Mouse (Mus musculus): Measurements from ENCODE around the gene Zdhhc4. TPM values are rescaled to one million over a fixed set of nuclear protein-coding genes. Genes with fewer than 3 reads are reported as not detected.

Zdhhc4 gene
- 10 to 100 TPM; 63.7 to 68.0 TPM for polyA plus RNA-seq (2017; shearing (Covaris generic))

DNA sequence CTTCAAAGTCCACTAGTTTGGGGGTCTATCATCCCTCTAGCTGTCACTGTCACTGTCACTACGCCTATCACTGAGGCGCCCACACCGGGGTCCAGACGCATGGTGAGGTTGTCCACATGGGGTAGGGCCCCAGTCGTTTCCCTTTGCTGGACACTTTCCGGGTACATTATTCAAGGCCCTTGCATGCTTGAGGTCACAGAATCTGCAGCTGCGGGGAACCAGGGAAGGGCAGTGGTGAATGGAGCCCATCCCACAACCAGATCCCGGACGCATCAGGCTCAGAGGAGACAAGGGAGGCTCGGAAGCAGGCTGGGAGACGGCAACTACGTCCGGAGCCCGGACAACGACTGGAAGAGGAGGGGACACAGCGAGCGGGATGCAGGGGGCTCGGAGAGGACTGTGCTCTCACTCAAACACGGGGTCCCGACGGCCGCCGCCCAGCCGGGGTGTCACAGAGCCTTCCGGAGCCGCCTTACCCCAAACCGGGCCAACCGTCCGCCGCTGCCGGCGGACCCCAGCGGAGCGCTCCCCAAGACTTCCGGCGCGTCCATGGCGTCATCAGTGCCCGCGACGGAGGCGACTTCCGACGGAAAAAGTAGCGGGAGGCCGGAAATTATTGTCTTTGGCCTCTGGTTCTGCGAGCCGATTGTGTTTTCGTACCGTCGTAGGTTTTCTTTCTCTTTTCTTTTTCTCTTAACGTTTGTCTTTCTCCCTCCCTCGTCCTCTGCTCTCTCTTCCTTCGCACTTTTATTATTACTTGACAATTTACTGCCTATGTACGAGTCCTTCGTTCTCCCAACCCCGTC is at the start of gene Zdhhc4:
Gene Zdhhc4, minus strand, starts transcription at position 567 of the 806 bp plus-strand sequence.
- peak; percentile 89 for ATAC-seq

DNA sequence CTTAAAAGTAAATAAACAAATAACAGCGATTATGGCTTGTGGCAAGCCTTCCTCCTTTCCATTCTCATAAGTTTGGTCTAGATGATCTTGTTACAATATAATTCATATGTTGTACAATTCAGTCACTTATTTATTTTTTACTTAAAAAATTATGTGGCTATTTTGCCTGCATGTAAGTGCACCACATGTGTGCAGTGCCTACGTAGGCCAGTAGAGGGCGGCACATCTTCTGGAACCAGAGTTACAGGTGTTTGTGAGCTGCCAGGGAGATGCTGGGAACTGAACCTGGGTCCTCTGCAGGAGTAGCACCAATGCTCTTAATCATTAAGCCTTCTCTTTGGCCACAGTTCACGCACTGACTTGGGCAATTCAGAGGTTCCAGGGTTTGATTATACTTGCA is 47.1 kb upstream of the Zdhhc4 start:
- ATAC-seq = no peak

DNA sequence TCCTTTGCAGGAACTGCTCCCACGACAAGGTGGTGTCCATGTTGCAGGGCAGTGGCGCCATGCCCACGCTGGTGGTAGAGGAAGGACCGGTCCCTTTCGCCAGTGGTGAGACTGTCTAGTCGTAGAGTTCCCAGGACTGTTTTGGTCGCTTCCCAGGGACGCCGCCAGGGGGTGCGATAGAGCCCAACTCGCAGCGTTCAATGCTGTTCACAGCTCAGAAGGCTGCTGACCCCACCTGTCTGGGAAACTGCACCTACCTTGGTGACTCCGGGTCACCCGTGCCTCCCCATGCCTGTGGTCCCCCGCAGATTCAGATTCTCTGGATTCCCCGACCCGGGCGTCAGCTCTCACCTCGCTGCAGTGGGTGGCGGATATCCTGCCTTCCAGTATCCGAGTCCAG is 46.2 kb upstream of the Zdhhc4 start:
- ATAC-seq = no peak

DNA sequence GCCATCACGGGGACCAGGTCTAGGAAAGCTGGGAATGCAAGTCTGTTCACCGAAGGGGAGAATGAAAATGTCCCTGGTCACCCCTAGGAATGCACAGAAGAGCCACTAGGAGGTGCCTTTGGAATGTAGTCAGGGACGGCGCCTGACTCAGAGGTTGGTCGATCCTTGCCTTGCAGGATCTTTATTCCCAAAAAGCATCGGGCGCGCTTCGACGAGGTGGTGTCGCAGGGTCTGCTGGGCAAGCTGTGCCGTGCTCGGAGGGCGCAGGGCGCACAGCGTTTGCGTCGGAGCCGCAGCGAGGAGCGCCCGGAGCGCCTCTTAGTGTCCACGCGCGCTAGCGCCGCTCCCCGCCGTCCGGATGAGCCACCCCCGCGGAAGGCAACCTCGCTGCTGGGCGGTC is 43.8 kb upstream of the Zdhhc4 start:
- no peak for ATAC-seq

DNA sequence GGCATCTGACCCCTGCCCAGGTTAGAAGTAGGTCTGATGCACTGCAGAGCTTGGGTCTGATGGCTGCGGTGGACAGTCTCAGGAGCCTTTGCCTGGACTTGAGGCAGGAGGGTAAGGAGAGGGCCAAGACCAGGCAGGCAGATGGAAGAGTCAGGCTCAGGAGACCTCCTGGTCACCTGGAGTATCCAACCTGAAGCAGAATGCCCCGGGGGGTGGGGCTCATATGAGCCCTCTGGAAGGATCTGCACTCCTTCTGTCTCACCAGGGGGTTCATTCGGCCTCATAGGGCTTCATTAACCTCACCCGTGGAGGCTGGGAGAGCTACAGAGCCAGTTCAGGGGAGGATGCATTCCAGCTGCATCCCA is 42.1 kb upstream of the Zdhhc4 start:
- no peak for ATAC-seq

- ATAC-seq = no peak
Observed at GRCm38 (mm10) chr5:143370416-143371145, 41.5 kb upstream of the Zdhhc4 start.

DNA sequence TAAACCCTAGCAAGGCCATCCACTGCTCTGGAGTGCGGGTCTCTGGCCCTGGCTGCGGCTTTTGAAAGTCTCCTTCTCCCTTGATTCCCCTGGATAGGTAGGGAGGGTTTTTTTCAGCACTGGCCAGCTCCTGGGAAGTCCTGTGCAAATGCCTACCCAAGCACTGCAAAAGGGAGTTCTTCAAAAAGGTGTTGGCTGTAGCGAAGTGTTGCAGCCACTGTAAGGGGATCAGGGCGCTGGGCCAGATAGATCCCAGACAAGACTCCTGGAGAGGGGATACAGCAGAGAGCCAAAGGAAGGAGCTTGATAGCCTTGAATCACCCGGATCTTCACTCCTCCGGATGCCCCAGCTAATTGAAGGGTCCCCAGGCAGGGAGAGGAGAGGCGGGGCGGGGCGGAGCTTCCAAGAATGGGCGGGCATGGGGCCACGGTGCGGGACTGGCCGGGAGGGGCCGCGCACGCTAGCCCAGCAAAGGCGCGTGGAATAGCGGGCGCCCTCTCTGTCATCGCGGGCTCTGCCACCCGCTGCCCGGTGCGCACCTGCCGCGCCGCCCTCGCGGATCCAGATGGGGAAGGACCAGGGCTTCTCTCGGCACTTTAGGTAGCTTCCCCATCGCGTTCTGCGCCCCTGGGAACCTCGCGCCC is 40.7 kb upstream of the Zdhhc4 start:
- ATAC-seq = no peak

DNA sequence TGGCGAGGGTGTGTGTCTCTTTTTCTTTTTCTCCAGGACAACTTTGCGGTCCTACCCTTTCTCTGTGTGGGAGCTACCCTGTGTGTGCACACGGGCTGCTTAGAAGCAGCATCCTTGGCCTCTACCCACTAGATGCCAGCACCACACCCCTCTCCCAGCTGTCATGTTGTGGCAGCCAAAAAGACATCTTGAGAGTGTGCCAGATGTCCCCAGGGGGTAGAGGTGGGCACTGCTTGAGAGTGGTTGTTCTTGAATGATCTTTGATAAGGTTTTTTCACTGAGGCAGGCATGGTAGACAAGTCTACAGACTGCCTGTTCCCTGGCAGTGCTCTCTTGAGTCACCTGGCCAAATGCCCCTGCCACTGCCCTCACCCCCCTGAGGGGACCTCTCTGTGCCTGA is 38.9 kb upstream of the Zdhhc4 start:
- no peak for ATAC-seq

GRCm38 (mm10) chr5:143363678-143364615 is 34.9 kb upstream of the Zdhhc4 start:
- no peak for ATAC-seq

DNA sequence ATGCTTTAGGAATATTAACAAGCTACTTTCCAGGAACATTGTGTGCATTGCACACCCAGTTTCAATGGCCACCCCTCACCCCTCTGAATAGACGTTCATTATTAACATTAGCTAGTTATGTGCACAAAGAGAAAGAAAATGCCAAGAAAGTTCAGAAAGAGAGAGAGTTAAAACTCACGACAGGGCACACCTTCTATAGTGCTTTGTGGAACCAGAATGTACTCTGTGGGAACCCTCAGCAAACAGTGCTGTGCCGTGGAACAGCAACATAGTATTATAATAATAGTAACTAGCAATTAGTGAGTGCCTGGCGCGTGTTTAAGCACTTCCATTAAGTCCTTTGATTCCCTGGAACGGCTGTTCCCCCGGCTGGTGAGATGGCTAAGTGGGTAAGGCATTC is 32.4 kb upstream of the Zdhhc4 start:
- no peak for ATAC-seq

GRCm38 (mm10) chr5:143360000-143360399 is 30.9 kb upstream of the Zdhhc4 start:
- ATAC-seq = no peak

- ATAC-seq = no peak
Observed at GRCm38 (mm10) chr5:143359263-143359662, 30.2 kb upstream of the Zdhhc4 start.

DNA sequence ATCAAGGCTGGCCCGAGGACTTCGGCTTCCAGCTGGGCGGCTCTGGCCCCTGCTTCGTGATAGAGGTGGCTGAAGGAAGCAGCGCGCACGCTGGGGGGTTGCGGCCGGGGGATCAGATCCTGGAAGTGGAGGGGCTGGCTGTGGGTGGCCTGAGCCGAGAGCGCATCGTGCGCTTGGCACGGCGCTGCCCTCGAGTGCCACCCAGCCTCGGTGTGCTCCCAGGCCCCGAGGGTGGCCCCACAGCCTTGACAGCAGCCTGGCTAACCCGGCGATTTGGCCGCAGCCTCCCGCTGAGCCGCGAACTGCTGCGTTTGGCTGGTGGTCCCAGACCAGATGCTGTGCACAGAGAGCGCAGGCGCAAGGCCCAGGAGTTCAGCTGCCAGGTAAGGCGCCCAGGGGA is 28.5 kb upstream of the Zdhhc4 start:
- no peak for ATAC-seq

GRCm38 (mm10) chr5:143356686-143357388 is 27.8 kb upstream of the Zdhhc4 start, which contains the start of gene Grid2ip:
Gene Grid2ip, plus strand, starts transcription at chr5:143357338.
- ATAC-seq = no peak

- no peak for ATAC-seq
Observed at GRCm38 (mm10) chr5:143356017-143356416, 27.0 kb upstream of the Zdhhc4 start.

DNA sequence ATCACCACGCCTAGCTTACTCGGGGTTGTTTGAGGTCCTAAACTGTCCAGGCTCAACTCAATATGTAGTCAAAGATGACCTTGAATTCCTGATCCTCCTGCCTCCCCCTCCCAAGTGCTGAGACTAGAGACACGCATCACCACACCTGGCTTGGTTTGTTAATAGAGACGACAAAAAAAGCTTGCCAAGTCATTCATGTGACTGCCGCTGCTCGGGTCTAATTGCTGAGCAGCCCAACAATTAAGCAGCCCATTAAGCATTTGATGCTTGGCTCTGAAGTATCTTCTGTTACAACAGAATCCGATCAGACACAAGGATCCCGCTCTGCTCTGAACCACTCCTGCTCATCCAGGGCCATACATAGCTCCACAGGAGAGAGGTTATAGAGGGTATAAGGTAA is 17.3 kb upstream of the Zdhhc4 start:
- no peak for ATAC-seq

- no peak for ATAC-seq
Observed at GRCm38 (mm10) chr5:143339603-143340002, 10.5 kb upstream of the Zdhhc4 start.

DNA sequence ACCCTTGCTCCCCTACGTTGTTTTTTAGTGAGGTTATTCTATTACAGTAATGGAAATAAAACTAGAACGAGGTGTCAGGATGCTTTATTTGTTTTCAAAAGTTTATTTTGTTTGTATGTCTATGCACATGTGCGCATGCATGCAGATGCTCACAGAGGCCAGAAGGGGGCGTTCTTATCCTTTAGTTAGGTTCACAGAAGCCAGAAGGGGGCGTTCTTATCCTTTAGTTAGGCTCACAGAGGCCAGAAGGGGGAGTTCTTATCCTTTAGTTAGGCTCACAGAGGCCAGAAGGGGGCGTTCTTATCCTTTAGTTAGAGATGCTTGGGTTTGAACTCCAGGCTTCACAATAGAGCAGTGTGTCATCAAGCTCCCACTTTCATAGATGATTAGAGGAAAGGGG is 7.5 kb upstream of the Zdhhc4 start:
- no peak for ATAC-seq

DNA sequence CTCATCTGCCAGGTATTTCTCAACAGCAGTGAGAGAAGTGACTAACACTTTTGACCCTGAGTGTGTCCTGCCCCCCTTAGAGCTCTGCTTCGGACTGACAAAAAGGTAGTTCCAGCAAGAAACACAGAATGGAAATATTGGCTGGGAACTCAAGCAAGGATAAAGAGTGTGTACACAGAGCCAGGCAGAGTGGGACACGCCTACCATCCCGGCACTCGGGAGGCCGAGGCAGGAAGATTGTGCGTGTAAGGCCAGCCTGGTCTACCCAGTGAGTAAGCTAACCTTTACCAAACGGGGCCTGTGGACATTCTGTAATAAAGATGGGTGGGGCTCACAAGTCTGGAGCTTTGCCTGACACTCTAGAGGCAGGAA is 6.0 kb upstream of the Zdhhc4 start:
- no peak for ATAC-seq

DNA sequence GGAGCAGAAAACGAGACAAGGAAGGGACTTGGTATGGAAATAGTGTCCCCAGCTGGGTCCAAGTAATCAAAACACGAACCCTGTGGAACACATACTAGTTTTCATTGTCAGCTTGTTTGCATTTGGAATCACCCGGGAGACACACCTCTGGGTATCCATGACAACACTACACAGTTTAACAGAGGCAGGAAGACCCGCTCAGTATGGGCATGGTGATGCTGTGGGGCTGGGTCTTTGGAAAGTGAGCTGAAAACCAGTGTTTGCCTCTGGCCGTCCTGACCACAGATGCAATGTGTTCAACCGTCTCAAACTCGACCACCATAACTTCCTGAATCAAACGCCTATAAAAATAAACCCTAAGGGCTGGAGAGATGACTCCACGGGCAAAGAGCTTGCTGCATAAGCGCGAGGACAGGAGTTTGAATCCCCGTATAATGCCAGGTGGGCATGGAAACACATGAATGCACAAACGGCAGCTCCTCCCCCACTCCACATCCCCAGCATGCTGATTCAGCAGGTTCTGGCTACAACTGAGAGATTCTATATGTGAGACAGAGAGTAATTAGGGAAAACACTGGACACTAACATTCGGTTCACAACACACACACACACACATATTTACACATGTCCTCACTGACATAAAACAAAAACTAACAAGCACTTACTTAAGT is 5.5 kb upstream of the Zdhhc4 start:
- no peak for ATAC-seq

DNA sequence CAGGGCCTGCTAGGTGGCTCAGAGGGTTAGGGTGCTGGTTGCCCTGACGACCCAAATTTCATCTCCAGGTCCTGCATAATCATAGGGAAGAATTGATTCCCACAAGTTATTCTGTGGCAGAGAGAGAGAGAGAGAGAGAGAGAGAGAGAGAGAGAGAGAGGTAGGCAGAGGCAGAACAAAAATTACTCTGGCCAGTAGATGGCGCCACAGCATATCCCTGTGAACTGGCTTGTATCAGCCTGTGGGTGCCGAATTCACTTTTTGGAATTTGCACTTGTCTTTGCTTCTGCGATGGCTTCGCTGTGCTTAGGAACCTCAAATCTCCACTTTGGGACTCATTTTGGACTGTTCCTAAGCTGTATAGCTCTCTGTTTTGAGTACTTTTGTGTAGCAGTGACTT is 4.8 kb upstream of the Zdhhc4 start:
- peak; percentile 45 for ATAC-seq

Data from activated CD4-positive, CD25-positive, alpha-beta regulatory T cell, adult 4 months (primary cell).